Mouse (Mus musculus) adrenal gland, adult (tissue): ENCODE data around the gene Nab2.

Source experiments
- DNase-seq, 2 experiments: peaks; one replicate each; pipeline ENCODE4 v3.0.0; 2022 to 2023; ENCODE audit warnings: low spot score in 1 of 2; ENCODE audit not compliant: inconsistent age in 2 of 2

Gene Nab2

DNA sequence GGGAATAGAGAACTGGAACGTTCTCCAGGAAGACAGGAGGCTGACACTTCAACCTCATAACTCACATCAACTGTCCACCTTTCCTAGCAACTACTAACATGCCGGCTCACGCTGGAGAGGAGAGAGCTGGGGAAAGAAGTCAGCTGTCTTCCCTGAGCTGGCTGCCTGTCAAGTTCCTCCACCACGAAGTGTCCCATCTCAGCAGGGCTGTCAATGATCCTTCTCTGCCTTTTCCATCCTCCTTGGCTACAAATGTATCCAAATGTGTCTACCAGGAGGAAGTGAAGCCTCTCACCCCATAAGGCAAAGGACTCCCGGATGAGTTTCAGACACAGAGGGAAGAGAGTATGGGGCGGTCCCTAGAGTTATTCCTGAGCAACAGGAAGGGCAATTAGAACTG lies 50.2 kb downstream of the Nab2 start:
- DNase-seq, result peak in 1 of 2 experiments; percentile 62

DNA sequence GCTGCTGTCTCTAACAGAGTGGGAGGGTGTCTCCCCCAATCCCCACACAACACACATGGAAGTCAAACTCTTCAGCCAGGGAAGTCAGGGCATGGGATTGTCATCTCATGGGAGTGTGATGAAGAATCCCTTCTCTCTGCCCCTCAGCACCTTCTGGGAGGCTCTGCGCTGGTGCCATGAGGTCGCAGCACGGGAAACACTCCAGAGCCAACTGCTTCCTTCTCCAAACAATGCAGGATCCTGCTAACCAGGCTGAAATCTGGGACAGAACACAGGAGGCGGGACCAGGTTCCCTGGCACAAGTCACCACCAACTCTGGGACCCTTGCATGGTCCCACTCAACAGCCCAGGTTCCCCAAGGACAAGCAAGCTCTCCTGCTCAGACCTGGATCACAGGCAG lies 51.1 kb downstream of the Nab2 start:
- DNase-seq, result peak in 1 of 2 experiments; percentile 51

DNA sequence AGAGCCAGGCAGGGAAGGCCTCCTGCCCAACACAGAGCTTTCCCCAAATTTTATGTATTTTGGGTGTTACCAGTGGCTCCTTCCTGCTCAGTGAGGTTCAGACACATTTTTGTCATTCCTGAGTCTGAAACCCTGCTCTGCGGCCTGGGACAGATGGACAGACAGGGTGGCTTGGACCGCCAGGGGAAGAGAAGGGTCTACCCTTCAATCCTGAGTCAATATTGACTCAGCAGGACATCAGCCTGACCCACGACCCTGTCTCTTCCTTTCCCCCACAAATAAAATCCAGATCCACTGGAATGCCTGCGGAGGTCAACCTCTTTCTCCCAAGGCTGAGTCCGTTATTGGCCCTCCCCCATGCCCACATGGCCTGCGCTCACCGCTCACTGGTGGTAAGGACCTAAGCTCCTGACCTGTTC lies 52.1 kb downstream of the Nab2 start:
- DNase-seq, result peak in 1 of 2 experiments; percentile 64

DNA sequence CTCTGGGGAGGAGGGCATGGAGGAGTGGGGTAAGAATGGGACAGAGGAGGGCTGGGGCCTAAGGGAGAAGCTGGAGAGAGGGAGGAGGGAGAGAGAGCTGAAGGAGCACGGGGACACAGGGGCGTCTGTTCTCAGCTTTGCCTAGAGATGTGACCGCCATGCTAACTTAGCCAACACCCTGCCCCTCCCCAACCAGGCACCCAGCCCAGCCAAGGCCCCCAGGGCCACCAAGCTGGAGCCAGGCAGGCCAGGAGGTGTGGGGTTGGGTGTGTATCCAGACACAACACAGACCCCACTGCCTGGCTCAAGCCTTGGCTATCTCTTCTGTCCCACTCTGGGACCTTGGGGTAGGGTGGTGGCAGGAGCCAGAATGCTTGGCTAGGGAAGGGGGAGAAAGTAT lies 52.8 kb downstream of the Nab2 start:
- DNase-seq, result no peak

DNA sequence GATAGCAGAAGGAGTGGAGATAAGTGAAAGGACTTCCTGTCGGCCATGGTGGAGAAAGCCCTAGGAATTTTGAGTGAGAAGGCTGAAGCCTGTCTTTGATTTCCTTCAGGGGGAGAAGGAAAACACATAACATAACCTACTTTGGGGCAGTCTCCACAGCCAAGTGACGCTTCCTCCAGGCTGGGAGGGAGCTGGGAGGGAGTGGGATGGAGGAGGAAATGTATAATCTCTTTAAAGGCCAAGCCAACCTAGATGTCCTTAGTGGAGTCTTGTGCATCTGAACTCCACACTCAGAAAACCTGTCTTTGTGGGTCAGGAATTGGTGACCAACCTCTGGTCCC lies 53.4 kb downstream of the Nab2 start:
- DNase-seq, result no peak

DNA sequence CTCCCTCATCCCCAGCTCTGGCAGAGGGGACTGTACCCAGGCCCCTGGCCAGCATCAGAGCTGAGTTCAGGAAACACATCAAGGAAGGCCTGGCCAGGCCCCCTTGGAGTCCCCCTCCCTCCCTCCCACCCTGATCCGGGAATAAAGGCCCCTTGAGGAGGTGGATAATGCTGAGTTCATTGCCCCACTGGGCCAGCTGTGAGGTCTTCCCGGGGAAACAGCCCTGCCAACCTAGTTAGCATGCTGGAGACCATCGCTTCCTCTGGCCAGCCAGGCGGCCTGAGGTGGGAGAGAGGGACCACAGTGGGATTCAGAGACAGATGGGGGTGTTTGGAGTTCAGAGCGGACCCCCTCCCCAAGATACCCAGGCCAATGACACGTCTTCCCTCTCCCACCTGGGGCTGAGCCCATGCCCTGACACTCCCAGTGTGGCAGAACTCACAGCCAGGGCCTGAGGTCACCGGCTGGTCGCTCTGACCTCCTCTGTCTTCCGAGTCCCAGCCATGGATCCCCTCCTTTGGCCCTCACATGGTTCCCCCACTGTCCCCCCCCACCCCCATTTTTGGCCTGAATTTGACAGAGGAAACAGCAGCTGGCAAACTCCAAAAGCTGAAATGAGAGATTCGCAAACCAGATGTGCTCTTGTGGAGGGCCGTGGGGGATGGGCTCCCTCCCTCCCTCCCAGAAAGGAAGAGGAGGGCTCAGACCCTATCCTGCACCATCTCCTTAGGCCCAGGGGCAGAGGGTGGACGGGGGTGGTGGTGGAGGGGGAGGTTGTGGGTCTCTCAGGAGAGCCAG lies 53.9 kb downstream of the Nab2 start:
- no peak for DNase-seq

DNA sequence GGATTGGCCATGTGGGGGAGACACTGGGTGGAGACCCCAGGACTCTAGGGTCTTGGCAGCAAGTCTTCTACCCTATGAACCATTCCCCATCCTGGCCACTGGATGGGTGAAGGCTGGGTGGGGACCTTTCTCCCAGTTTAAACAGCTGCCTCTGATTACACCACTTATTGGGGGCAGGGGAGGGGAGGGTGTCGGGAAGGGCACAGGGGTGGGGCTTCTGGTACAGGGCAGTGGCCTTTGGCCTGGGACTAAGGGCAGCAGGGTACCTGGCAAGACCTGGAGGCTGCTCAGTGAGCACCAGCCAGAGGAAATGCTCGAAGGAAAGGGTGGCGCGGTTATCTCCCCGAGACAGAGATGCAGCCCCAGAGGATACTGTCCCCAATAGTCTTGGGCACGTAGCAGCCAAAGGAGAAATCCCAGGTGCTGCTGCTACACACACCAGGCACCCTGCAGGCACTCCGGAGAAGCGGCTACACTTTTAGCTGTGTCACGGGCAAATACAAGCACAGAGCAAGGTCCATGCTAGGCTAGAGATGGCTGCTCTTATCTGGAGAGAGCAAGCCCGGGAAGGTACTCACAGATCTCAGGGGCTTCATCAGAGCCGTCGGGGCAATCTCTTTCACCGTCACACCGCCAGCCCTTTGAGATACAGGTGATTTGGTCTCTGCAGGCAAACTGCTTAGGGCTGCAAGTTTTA lies 56.1 kb downstream of the Nab2 start:
- DNase-seq, result no peak
